In the genomic region with DNA sequence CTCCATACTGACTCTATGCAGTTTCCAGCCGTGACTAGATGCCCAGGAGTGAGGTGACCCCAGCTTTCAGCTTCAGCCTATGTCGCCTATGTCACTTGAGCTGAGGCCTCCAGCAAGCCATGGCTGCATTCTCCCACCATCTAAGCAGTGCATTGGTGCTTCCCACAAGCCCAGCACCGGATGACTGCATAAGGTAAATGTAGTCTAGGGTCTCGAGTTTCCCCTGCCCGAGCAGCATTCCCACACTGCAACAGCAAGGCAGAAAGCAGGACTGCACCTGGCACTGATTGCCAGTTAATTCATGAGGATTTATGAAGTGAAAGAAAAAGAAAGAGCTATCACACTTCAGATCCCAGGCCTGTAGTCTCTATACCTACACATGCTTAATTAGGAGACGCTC, we compare ENCODE assay signal across 25 mouse cellular contexts.
DNase-seq lines count a peak whose midpoint lies in the region; ATAC-seq and TF ChIP-seq lines count a peak whose summit lies in the region.
"Had no signal": no experiment of that assay in that cellular context is flagged by ENCODE, and none has a peak within 500 bp of the region (broad histone marks: within the 10 kb centered on the region; RNA-seq: fewer than 3 reads in every experiment).

No protein-coding gene starts in this region.

- H3K4me3 ChIP-seq in kidney, embryonic 14.5 days (ENCODE audit: low read length) = no peak overlapping the region
- no peak overlapping the region for H3K4me3 ChIP-seq in kidney, postnatal 0 days (replicated peaks; ENCODE audit: low read depth, low read length)
- no peak overlapping the region for H3K4me3 ChIP-seq in limb, embryonic 11.5 days (ENCODE audit: low read depth, low read length)
- H3K4me3 ChIP-seq: forebrain, embryonic 10.5 days; forebrain, embryonic 13.5 days; gastrocnemius, adult 2 months; heart, embryonic 12.5 days; heart, embryonic 15.5 days had no signal

- no peak overlapping the region for H3K27ac ChIP-seq in kidney, embryonic 14.5 days (ENCODE audit: low read depth, low read length)
- H3K27ac ChIP-seq in kidney, postnatal 0 days = no peak overlapping the region
- no peak overlapping the region for H3K27ac ChIP-seq in limb, embryonic 11.5 days (replicated peaks; ENCODE audit: low read depth, low read length)
- H3K27ac ChIP-seq: forebrain, embryonic 10.5 days; forebrain, embryonic 13.5 days; gastrocnemius, adult 2 months; heart, embryonic 15.5 days; hindbrain, embryonic 14.5 days; hindbrain, postnatal 0 days had no signal

- TF ChIP-seq CTCF in kidney, postnatal 0 days (IDR thresholded peaks at IDR 0.05; ENCODE audit: low read depth) = no peak

- no peaks in the 10 kb centered on the region for H3K4me1 ChIP-seq in kidney, embryonic 14.5 days (ENCODE audit: control insufficient read depth, insufficient read depth, low read length)
- H3K4me1 ChIP-seq in kidney, postnatal 0 days (replicated peaks; ENCODE audit: insufficient read depth, low read length) = no peaks in the 10 kb centered on the region
- peaks cover 21% of the 10 kb centered on the region for H3K4me1 ChIP-seq in limb, embryonic 11.5 days (ENCODE audit: control insufficient read depth, insufficient read depth, low read length)
- H3K4me1 ChIP-seq: forebrain, embryonic 13.5 days; heart, embryonic 12.5 days had no signal

- ATAC-seq in kidney, embryonic 14.5 days (ENCODE audit: low FRiP score, low TSS enrichment) = peak; percentile 83
- ATAC-seq in kidney, postnatal 0 days (replicated peaks; ENCODE audit: low FRiP score, low read depth) = peak; percentile 65
- no peak for ATAC-seq in limb, embryonic 11.5 days (ENCODE audit: insufficient number of reproducible peaks, low FRiP score, low TSS enrichment, low read depth)
- ATAC-seq: CD4-positive, CD25-positive, alpha-beta regulatory T cell, adult 4 months; forebrain, embryonic 13.5 days; forebrain, embryonic 16.5 days; hindbrain, postnatal 0 days had no signal

- H3K36me3 ChIP-seq in kidney, embryonic 14.5 days (ENCODE audit: control insufficient read depth, insufficient read depth, low read length) = no peaks in the 10 kb centered on the region
- H3K36me3 ChIP-seq in kidney, postnatal 0 days (ENCODE audit: insufficient read depth, low read length) = no peaks in the 10 kb centered on the region
- H3K36me3 ChIP-seq in limb, embryonic 11.5 days (ENCODE audit: control insufficient read depth, insufficient read depth, low read length) = no peaks in the 10 kb centered on the region
- H3K36me3 ChIP-seq: forebrain, embryonic 10.5 days; heart, embryonic 12.5 days; heart, embryonic 15.5 days had no signal

- 37% methylated on average over 6 of the region's 6 CpGs for WGBS in kidney, embryonic 14.5 days
- WGBS in kidney, postnatal 0 days = 48% methylated on average over 6 of the region's 6 CpGs
- 19% methylated on average over 6 of the region's 6 CpGs for WGBS in limb, embryonic 11.5 days

- H3K9me3 ChIP-seq in kidney, embryonic 14.5 days (ENCODE audit: control insufficient read depth, low read length) = no peaks in the 10 kb centered on the region
- H3K9me3 ChIP-seq in kidney, postnatal 0 days (replicated peaks; ENCODE audit: low read length) = no peaks in the 10 kb centered on the region
- H3K9me3 ChIP-seq in limb, embryonic 11.5 days (ENCODE audit: control insufficient read depth, low read length) = no peaks in the 10 kb centered on the region
- H3K9me3 ChIP-seq: forebrain, embryonic 10.5 days; forebrain, embryonic 13.5 days; heart, embryonic 12.5 days; heart, embryonic 15.5 days had no signal

- no peak overlapping the region for H3K9ac ChIP-seq in kidney, embryonic 14.5 days (ENCODE audit: low read depth, low read length)
- no peak overlapping the region for H3K9ac ChIP-seq in kidney, postnatal 0 days (ENCODE audit: low read depth, low read length)
- H3K9ac ChIP-seq in limb, embryonic 11.5 days (ENCODE audit: low read length) = no peak overlapping the region
- H3K9ac ChIP-seq: forebrain, embryonic 13.5 days; heart, embryonic 12.5 days; heart, embryonic 15.5 days; hindbrain, embryonic 14.5 days had no signal

- no peaks in the 10 kb centered on the region for H3K27me3 ChIP-seq in kidney, embryonic 14.5 days (ENCODE audit: control insufficient read depth, insufficient read depth, low read length)
- H3K27me3 ChIP-seq in kidney, postnatal 0 days (ENCODE audit: insufficient read depth, low read length) = no peaks in the 10 kb centered on the region
- H3K27me3 ChIP-seq in limb, embryonic 11.5 days (ENCODE audit: control insufficient read depth, insufficient read depth, low read length) = no peaks in the 10 kb centered on the region
- H3K27me3 ChIP-seq: forebrain, embryonic 13.5 days; heart, embryonic 12.5 days; heart, embryonic 15.5 days had no signal

- no peak for DNase-seq in kidney, adult 18-20 months
- DNase-seq in kidney, postnatal 0 days (ENCODE audit: low spot score) = peak; percentile 67
- DNase-seq in kidney, postnatal 10 days = no peak
- peak; percentile 61 for DNase-seq in limb, embryonic 11.5 days (ENCODE audit: low spot score)
- no peak for DNase-seq in right cerebral cortex, postnatal 10 days (ENCODE audit: low spot score in 2 of 2)
- DNase-seq: adrenal gland, adult 2 months; adrenal gland, postnatal 14 days; cerebellum, adult 11 months; cerebellum, adult 2 months; cerebellum, adult 9-11 months; cerebellum, postnatal 25 days; gastrocnemius, adult 2 months; gastrocnemius, postnatal 14 days; heart, adult 18-20 months; heart, postnatal 14 days; heart, postnatal 4 days had no signal

- no peak overlapping the region for H3K4me2 ChIP-seq in kidney, embryonic 14.5 days (replicated peaks; ENCODE audit: low read depth, low read length)
- H3K4me2 ChIP-seq in kidney, postnatal 0 days (ENCODE audit: low read length) = no peak overlapping the region
- no peak overlapping the region for H3K4me2 ChIP-seq in limb, embryonic 11.5 days (ENCODE audit: low read depth, severe bottlenecking)
- H3K4me2 ChIP-seq: forebrain, embryonic 13.5 days; heart, embryonic 12.5 days; heart, embryonic 15.5 days; hindbrain, embryonic 14.5 days had no signal

Comparison
In these comparisons a context has a peak if more than half of its experiments do, and no peak if none do; other contexts are left out.
1. DNase-seq: peak in kidney, postnatal 0 days (single experiment) and limb, embryonic 11.5 days (single experiment); none in kidney, adult 18-20 months (single experiment), kidney, postnatal 10 days (single experiment) and right cerebral cortex, postnatal 10 days (0 of 2).